Mouse (Mus musculus): Measurements from ENCODE around the gene Mob3b.

DNA sequence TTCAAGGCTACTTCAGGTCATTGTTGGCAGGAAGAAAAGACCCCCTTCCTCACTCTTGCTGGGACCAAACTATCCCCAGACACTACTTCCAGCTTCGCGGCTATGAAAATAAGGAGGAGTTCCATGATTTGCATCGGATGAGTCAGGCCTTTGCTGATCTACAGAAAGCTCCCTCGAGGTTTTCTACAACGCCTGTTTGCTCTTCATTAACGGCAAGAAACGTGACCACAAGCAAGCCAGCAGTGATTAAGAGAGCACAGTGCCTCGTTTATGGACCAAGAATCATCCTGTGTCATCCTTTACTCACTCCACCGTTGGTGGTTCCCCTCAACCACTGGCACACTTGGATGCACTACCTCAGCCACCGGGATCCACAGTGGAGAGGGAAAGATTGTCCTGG, 11.6 kb downstream of the Mob3b start:
- TF ChIP-seq CTCF (IDR thresholded peaks at IDR 0.05; ENCODE audit: low read depth, low read length), result no peak
- no peak for TF ChIP-seq POLR2A (IDR thresholded peaks at IDR 0.05; ENCODE audit: extremely low read depth, insufficient read depth, low read length)

Measured in liver, adult 2 months (tissue).